Mouse (Mus musculus) megakaryocyte, embryonic 14.5 days (primary cell): Measurements from ENCODE around the gene Clstn1.

Experiments
- FLI1 ChIP-seq: IDR thresholded peaks from 2 replicates; pipeline ENCODE4 v1.6.1; 2012; ENCODE audit warnings: low read length, inconsistent platforms, mixed read lengths
- GATA1 ChIP-seq: IDR thresholded peaks from 3 replicates; pipeline ENCODE4 v1.6.1; 2012; ENCODE audit warnings: mixed read lengths, low read length, inconsistent platforms, borderline replicate concordance

DNA sequence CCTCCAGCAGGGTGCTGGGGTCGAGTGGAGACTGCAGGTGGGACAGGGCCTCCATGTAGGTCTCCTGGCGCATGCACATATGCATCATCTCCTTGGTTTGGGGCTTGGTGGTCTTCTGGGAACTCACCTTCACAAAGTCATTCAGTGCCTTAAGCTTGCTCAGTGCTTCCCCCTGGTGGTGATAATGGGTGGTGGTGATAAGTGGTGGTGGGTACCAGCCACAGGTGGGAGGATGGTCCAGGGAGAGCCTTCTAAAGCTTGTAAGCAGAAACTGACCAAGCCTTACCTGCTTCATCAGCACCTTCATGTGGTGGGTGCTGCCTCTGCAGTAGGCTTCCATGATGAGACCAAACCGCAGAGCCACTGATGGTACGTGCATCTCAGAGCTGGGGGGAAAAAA is 68.0 kb downstream of the Clstn1 start:
- TF ChIP-seq GATA1: no peak
- TF ChIP-seq FLI1: no peak
